Mouse (Mus musculus): Measurements from ENCODE around the gene Cetn3.

Cetn3 gene

GRCm38 (mm10) chr13:81782971-81783404 is at the start of gene Cetn3:
Gene Cetn3, plus strand, starts transcription at chr13:81783077.
- peak; percentile 97 for DNase-seq

GRCm38 (mm10) chr13:81736606-81737005 is 46.3 kb upstream of the Cetn3 start:
- DNase-seq = no peak

GRCm38 (mm10) chr13:81740898-81741297 is 42.0 kb upstream of the Cetn3 start:
- DNase-seq = no peak

GRCm38 (mm10) chr13:81743391-81744091 is 39.3 kb upstream of the Cetn3 start:
- no peak for DNase-seq

- DNase-seq = no peak
These were observed 38.8 kb upstream of the Cetn3 start for GRCm38 (mm10) chr13:81744092-81744396.

GRCm38 (mm10) chr13:81754878-81755277 is 28.0 kb upstream of the Cetn3 start:
- no peak for DNase-seq

- no peak for DNase-seq
These were observed 27.6 kb upstream of the Cetn3 start for GRCm38 (mm10) chr13:81755324-81755723.

GRCm38 (mm10) chr13:81757058-81757660 is 25.7 kb upstream of the Cetn3 start:
- no peak for DNase-seq

GRCm38 (mm10) chr13:81760379-81760778 is 22.5 kb upstream of the Cetn3 start:
- DNase-seq = peak; percentile 39

GRCm38 (mm10) chr13:81761566-81762186 is 21.2 kb upstream of the Cetn3 start:
- peak; percentile 76 for DNase-seq

GRCm38 (mm10) chr13:81764173-81764572 is 18.7 kb upstream of the Cetn3 start:
- no peak for DNase-seq

GRCm38 (mm10) chr13:81767038-81767659 is 15.7 kb upstream of the Cetn3 start:
- DNase-seq = peak; percentile 72

- no peak for DNase-seq
These were observed 6.7 kb upstream of the Cetn3 start for GRCm38 (mm10) chr13:81776217-81776616.

- DNase-seq = no peak
These were observed 402 bp upstream of the Cetn3 start for GRCm38 (mm10) chr13:81782475-81782874.

- peak; percentile 98 for DNase-seq
These were observed 797 bp downstream of the Cetn3 start for GRCm38 (mm10) chr13:81783405-81784342.

GRCm38 (mm10) chr13:81785766-81786480 is 3.0 kb downstream of the Cetn3 start:
- DNase-seq = peak; percentile 41

- no peak for DNase-seq
These were observed 7.3 kb downstream of the Cetn3 start for GRCm38 (mm10) chr13:81790160-81790559.

- DNase-seq = no peak
These were observed 9.0 kb downstream of the Cetn3 start for GRCm38 (mm10) chr13:81791861-81792260.

- no peak for DNase-seq
These were observed 11.0 kb downstream of the Cetn3 start for GRCm38 (mm10) chr13:81793850-81794249.

- DNase-seq = no peak
These were observed 18.2 kb downstream of the Cetn3 start for GRCm38 (mm10) chr13:81801121-81801520.

- no peak for DNase-seq
These were observed 20.8 kb downstream of the Cetn3 start for GRCm38 (mm10) chr13:81803713-81804112.

GRCm38 (mm10) chr13:81822750-81823149 is 39.9 kb downstream of the Cetn3 start:
- DNase-seq = no peak

Measured in cerebellum, adult 9-10 months (tissue).